Mouse (Mus musculus) kidney, embryonic 16.5 days (tissue): ENCODE results near the gene BC037034. TPM values are rescaled to one million over a fixed set of nuclear protein-coding genes. Genes with fewer than 3 reads are reported as not detected.

Source experiments
- ATAC-seq: fragments of 200-750 bp; cut with Nextera tagmentation; 2 replicates; pipeline ENCODE4 v1.8.0; 2017; ENCODE audit warnings: moderate TSS enrichment; ENCODE audit not compliant: low FRiP score, low TSS enrichment
- H3K27ac ChIP-seq: fragments of 300-500 bp; sonication (generic); 2 replicates; pipeline ENCODE4 v1.5.1; 2014; ENCODE audit warnings: low read length
- H3K27me3 ChIP-seq: fragments of 300-500 bp; sonication (generic); 2 replicates; pipeline ENCODE4 v1.6.1; 2014; ENCODE audit warnings: low read length, control low read depth, mixed read lengths; ENCODE audit not compliant: insufficient read depth
- H3K36me3 ChIP-seq: fragments of 300-500 bp; sonication (generic); 2 replicates; pipeline ENCODE4 v1.6.1; 2014; ENCODE audit warnings: low read length, control low read depth, mixed read lengths; ENCODE audit not compliant: insufficient read depth
- H3K4me1 ChIP-seq: fragments of 300-500 bp; sonication (generic); 2 replicates; pipeline ENCODE4 v1.6.1; 2014; ENCODE audit warnings: low read length, control low read depth, mixed read lengths; ENCODE audit not compliant: insufficient read depth
- H3K4me2 ChIP-seq: fragments of 300-500 bp; sonication (generic); replicated peaks from 2 replicates; pipeline ENCODE4 v1.6.1; 2014; ENCODE audit warnings: low read depth, low read length
- H3K4me3 ChIP-seq: fragments of 300-500 bp; sonication (generic); 2 replicates; pipeline ENCODE4 v1.5.1; 2014; ENCODE audit warnings: mild to moderate bottlenecking, low read length
- H3K9ac ChIP-seq: fragments of 300-500 bp; sonication (generic); replicated peaks from 2 replicates; pipeline ENCODE4 v1.6.1; 2014; ENCODE audit warnings: low read length
- H3K9me3 ChIP-seq: fragments of 300-500 bp; sonication (generic); 2 replicates; pipeline ENCODE4 v1.6.1; 2016; ENCODE audit warnings: low read length, control low read depth
- WGBS: fragments of 180-500 bp; shearing (Covaris S2); extraction: QIAGEN DNeasy Blood & Tissue Kit; methylation state at CpG from one replicate; pipeline ENCODE4 v1.1.7; 2014; 5-methylcytosine and 5-hydroxymethylcytosine counted together
- polyA plus RNA-seq: library from polyadenylated mRNA; unstranded; fragments of >200 nt; fragmentation: Nextera tagmentation; extraction: Ambion mirVana; gene quantifications from 2 replicates; pipeline ENCODE4 v1.2.1, GENCODE M21; 2015

Gene BC037034
- polyA plus RNA-seq, 1 experiment from 2014 or later: 5.0 TPM

GRCm38 (mm10) chr5:138264207-138264578 is 360 bp upstream of the BC037034 start:
- Histone ChIP-seq H3K4me3 (peak overlapping the region; percentile 91), H3K27me3 (no peaks in the 10 kb centered on the region), H3K36me3 (peaks cover 32% of the 10 kb centered on the region), H3K27ac (peak overlapping the region; percentile 61), H3K9me3 (no peaks in the 10 kb centered on the region), H3K9ac (peak overlapping the region; percentile 96), H3K4me1 (peaks cover 25% of the 10 kb centered on the region), H3K4me2 (peak overlapping the region; percentile 98)
- ATAC-seq: no peak
- 10% methylated on average over 6 of the region's 6 CpGs for WGBS

- Histone ChIP-seq H3K36me3 (peaks cover 41% of the 10 kb centered on the region), H3K4me3 (peak overlapping the region; percentile 91), H3K9me3 (no peaks in the 10 kb centered on the region), H3K9ac (peak overlapping the region; percentile 96), H3K27me3 (no peaks in the 10 kb centered on the region), H3K4me1 (peaks cover 25% of the 10 kb centered on the region), H3K4me2 (peak overlapping the region; percentile 98), H3K27ac (no peak overlapping the region; the same call in 1 of the 2 replicates)
- WGBS: 62% methylated on average over 18 of the region's 18 CpGs
- ATAC-seq: no peak
Observed at GRCm38 (mm10) chr5:138262582-138263240, 1.1 kb downstream of the BC037034 start.

- Histone ChIP-seq H3K27ac (no peak overlapping the region), H3K36me3 (peaks cover 41% of the 10 kb centered on the region), H3K9me3 (no peaks in the 10 kb centered on the region), H3K4me2 (no peak overlapping the region), H3K9ac (no peak overlapping the region), H3K4me1 (peaks cover 25% of the 10 kb centered on the region), H3K4me3 (no peak overlapping the region), H3K27me3 (no peaks in the 10 kb centered on the region)
- WGBS: 74% methylated on average over 4 of the region's 4 CpGs
- ATAC-seq: no peak
Observed at GRCm38 (mm10) chr5:138262001-138262400, 1.8 kb downstream of the BC037034 start.

- peaks cover 36% of the 10 kb centered on the region for H3K36me3 ChIP-seq
- H3K4me2 ChIP-seq: no peak overlapping the region
- H3K4me3 ChIP-seq: no peak overlapping the region
- 88% methylated on average over 11 of the region's 11 CpGs for WGBS
- peaks cover 32% of the 10 kb centered on the region for H3K4me1 ChIP-seq
- no peaks in the 10 kb centered on the region for H3K9me3 ChIP-seq
- H3K27ac ChIP-seq: no peak overlapping the region
- ATAC-seq: no peak
- no peaks in the 10 kb centered on the region for H3K27me3 ChIP-seq
- no peak overlapping the region for H3K9ac ChIP-seq
Observed at GRCm38 (mm10) chr5:138260834-138261233, 3.0 kb downstream of the BC037034 start.

- 87% methylated on average over 10 of the region's 10 CpGs for WGBS
- peaks cover 30% of the 10 kb centered on the region for H3K4me1 ChIP-seq
- no peaks in the 10 kb centered on the region for H3K9me3 ChIP-seq
- no peak overlapping the region for H3K9ac ChIP-seq
- H3K4me3 ChIP-seq: no peak overlapping the region
- peaks cover 34% of the 10 kb centered on the region for H3K36me3 ChIP-seq
- ATAC-seq: no peak
- H3K27me3 ChIP-seq: no peaks in the 10 kb centered on the region
- H3K4me2 ChIP-seq: no peak overlapping the region
- no peak overlapping the region for H3K27ac ChIP-seq
Observed at GRCm38 (mm10) chr5:138260051-138260450, 3.8 kb downstream of the BC037034 start.

- H3K36me3 ChIP-seq: peaks cover 34% of the 10 kb centered on the region
- peaks cover 27% of the 10 kb centered on the region for H3K4me1 ChIP-seq
- no peaks in the 10 kb centered on the region for H3K9me3 ChIP-seq
- H3K4me2 ChIP-seq: no peak overlapping the region
- WGBS: 53% methylated on average over 7 of the region's 7 CpGs
- H3K27ac ChIP-seq: no peak overlapping the region
- no peaks in the 10 kb centered on the region for H3K27me3 ChIP-seq
- no peak overlapping the region for H3K4me3 ChIP-seq
- H3K9ac ChIP-seq: no peak overlapping the region
- ATAC-seq: no peak
Observed at GRCm38 (mm10) chr5:138258993-138259392, 4.8 kb downstream of the BC037034 start.

GRCm38 (mm10) chr5:138258542-138258941 is 5.3 kb downstream of the BC037034 start:
- H3K9ac ChIP-seq: no peak overlapping the region
- WGBS: 70% methylated on average over 6 of the region's 6 CpGs
- H3K9me3 ChIP-seq: no peaks in the 10 kb centered on the region
- H3K4me1 ChIP-seq: peaks cover 27% of the 10 kb centered on the region
- ATAC-seq: no peak
- peaks cover 34% of the 10 kb centered on the region for H3K36me3 ChIP-seq
- H3K4me2 ChIP-seq: no peak overlapping the region
- H3K27ac ChIP-seq: no peak overlapping the region
- no peaks in the 10 kb centered on the region for H3K27me3 ChIP-seq
- H3K4me3 ChIP-seq: no peak overlapping the region

- WGBS: 90% methylated on average over 3 of the region's 3 CpGs
Observed at GRCm38 (mm10) chr5:138258078-138258477, 5.8 kb downstream of the BC037034 start.

GRCm38 (mm10) chr5:138257585-138257978 is 6.3 kb downstream of the BC037034 start:
- peaks cover 34% of the 10 kb centered on the region for H3K36me3 ChIP-seq
- H3K4me1 ChIP-seq: peaks cover 20% of the 10 kb centered on the region
- ATAC-seq: no peak
- no peak overlapping the region for H3K9ac ChIP-seq
- H3K4me2 ChIP-seq: no peak overlapping the region
- H3K27ac ChIP-seq: no peak overlapping the region
- H3K9me3 ChIP-seq: 0 out of 2 replicates have a peak, but pooled peaks cover 4% of the 10 kb centered on the region
- H3K27me3 ChIP-seq: no peaks in the 10 kb centered on the region
- 89% methylated on average over 4 of the region's 4 CpGs for whole genome bisulfite sequencing
- no peak overlapping the region for H3K4me3 ChIP-seq

More at GRCm38 (mm10) chr5:138258078-138258477, 5.8 kb downstream of the BC037034 start:
- Histone ChIP-seq H3K9me3 (0 out of 2 replicates have a peak, but pooled peaks cover 2% of the 10 kb centered on the region), H3K27ac (no peak overlapping the region), H3K9ac (no peak overlapping the region), H3K4me1 (peaks cover 25% of the 10 kb centered on the region), H3K4me2 (no peak overlapping the region), H3K4me3 (no peak overlapping the region), H3K36me3 (peaks cover 34% of the 10 kb centered on the region), H3K27me3 (no peaks in the 10 kb centered on the region)
- no peak for ATAC-seq

GRCm38 (mm10) chr5:138256966-138257584 is 6.8 kb downstream of the BC037034 start:
- Histone ChIP-seq H3K4me2 (no peak overlapping the region), H3K4me3 (no peak overlapping the region), H3K9ac (no peak overlapping the region), H3K27ac (no peak overlapping the region), H3K9me3 (0 out of 2 replicates have a peak, but pooled peaks cover 4% of the 10 kb centered on the region), H3K27me3 (no peaks in the 10 kb centered on the region), H3K36me3 (peaks cover 34% of the 10 kb centered on the region), H3K4me1 (peaks cover 15% of the 10 kb centered on the region)
- WGBS: 90% methylated on average over 10 of the region's 10 CpGs
- ATAC-seq: no peak
